Mouse (Mus musculus) midbrain, embryonic 13.5 days (tissue): ENCODE measurements at regions not wholly inside any gene's neighbourhood (a gene's known extent, or its start where the extent isn't known, plus 50 kb on each side); places are given as distances from the start of the nearest gene placed in this dataset.

Source experiments
- ATAC-seq: fragments of 200-750 bp; cut with Nextera tagmentation; 2 replicates; pipeline ENCODE4 v1.8.0; 2017; ENCODE audit warnings: mild to moderate bottlenecking, moderate TSS enrichment, moderate library complexity
- H3K27ac ChIP-seq: fragments of 300-500 bp; sonication (generic); 2 replicates; pipeline ENCODE4 v1.5.1; 2015; ENCODE audit warnings: inconsistent platforms, mild to moderate bottlenecking, moderate library complexity
- H3K27me3 ChIP-seq: fragments of 300-500 bp; sonication (generic); 2 replicates; pipeline ENCODE4 v1.6.1; 2015; ENCODE audit warnings: mild to moderate bottlenecking, inconsistent platforms
- H3K36me3 ChIP-seq: fragments of 300-500 bp; sonication (generic); 2 replicates; pipeline ENCODE4 v1.6.1; 2015; ENCODE audit warnings: mild to moderate bottlenecking, inconsistent platforms
- H3K4me1 ChIP-seq: fragments of 300-500 bp; sonication (generic); replicated peaks from 2 replicates; pipeline ENCODE4 v1.6.1; 2015; ENCODE audit warnings: inconsistent platforms
- H3K4me2 ChIP-seq: fragments of 300-500 bp; sonication (generic); replicated peaks from 2 replicates; pipeline ENCODE4 v1.6.1; 2015; ENCODE audit warnings: moderate library complexity, mild to moderate bottlenecking, inconsistent platforms
- H3K4me3 ChIP-seq: fragments of 300-500 bp; sonication (generic); replicated peaks from 2 replicates; pipeline ENCODE4 v1.5.1; 2015; ENCODE audit warnings: mild to moderate bottlenecking, inconsistent platforms
- H3K9ac ChIP-seq: fragments of 300-500 bp; sonication (generic); replicated peaks from 2 replicates; pipeline ENCODE4 v1.6.1; 2015; ENCODE audit warnings: mild to moderate bottlenecking, inconsistent platforms
- H3K9me3 ChIP-seq: fragments of 300-500 bp; sonication (generic); 2 replicates; pipeline ENCODE4 v1.6.1; 2016; ENCODE audit warnings: mild to moderate bottlenecking, inconsistent platforms
- WGBS: fragments of 180-500 bp; shearing (Covaris S2); methylation state at CpG from one replicate; pipeline ENCODE4 v1.1.7; 2015; 5-methylcytosine and 5-hydroxymethylcytosine counted together

DNA sequence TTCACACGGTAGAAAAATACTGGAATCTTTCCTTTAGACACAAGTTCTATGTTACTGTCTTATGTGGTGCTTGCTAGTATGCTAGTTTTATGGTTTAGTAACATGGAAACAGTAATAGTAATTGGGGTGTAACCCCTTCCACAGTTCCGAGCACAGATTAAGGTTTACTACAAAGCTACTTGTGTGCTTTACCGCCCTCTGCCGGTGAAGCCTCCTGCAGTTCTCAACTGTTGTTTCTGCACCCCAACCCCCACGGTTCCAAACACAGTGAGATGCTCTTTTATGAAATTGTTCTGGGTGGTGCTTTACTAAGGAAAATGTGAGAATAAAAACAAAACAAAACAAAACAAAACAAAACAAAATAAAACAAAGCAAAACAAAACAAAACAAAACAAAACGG, 234.3 kb downstream of the Hace1 start:
- ATAC-seq: no peak
- Histone ChIP-seq H3K4me2 (no peak overlapping the region), H3K9me3 (no peaks in the 10 kb centered on the region), H3K27ac (no peak overlapping the region), H3K27me3 (no peaks in the 10 kb centered on the region), H3K4me3 (no peak overlapping the region), H3K4me1 (peaks cover 9% of the 10 kb centered on the region), H3K36me3 (no peaks in the 10 kb centered on the region), H3K9ac (no peak overlapping the region)
- WGBS: 55% methylated on average over 6 of the region's 6 CpGs

- WGBS: 85% methylated on average over 2 of the region's 2 CpGs
- no peaks in the 10 kb centered on the region for H3K9me3 ChIP-seq
- H3K4me3 ChIP-seq: no peak overlapping the region
- H3K27me3 ChIP-seq: no peaks in the 10 kb centered on the region
- H3K9ac ChIP-seq: no peak overlapping the region
- no peaks in the 10 kb centered on the region for H3K4me1 ChIP-seq
- H3K36me3 ChIP-seq: no peaks in the 10 kb centered on the region
- no peak overlapping the region for H3K4me2 ChIP-seq
- no peak overlapping the region for H3K27ac ChIP-seq
- ATAC-seq: no peak
These were observed 236.2 kb downstream of the Hace1 start for GRCm38 (mm10) chr10:45813804-45814203.

DNA sequence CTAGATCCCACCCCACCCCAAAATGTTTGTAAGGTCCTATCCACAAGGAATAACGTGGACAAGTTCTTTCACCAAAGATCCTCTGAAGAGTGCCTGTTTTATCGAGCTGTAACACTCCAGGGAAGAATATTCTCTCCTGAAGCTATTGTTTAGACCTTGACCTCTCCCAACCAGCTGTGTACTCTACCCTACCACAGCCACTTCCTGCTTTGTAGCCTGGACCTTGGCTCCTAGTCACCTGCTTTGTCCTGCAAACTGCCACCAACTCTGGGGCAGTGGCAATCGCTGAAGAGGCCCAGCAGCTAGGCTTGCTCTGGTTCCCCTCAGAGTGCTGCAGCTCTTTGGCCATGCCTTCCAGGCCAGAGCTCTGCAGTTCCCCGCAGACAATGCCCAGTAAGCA, 239.1 kb downstream of the Hace1 start:
- ATAC-seq: no peak

GRCm38 (mm10) chr10:45820986-45821655, 243.5 kb downstream of the Hace1 start:
- H3K9ac ChIP-seq: no peak overlapping the region
- no peak for ATAC-seq
- no peaks in the 10 kb centered on the region for H3K4me1 ChIP-seq
- H3K36me3 ChIP-seq: no peaks in the 10 kb centered on the region
- no peak overlapping the region for H3K27ac ChIP-seq
- H3K27me3 ChIP-seq: no peaks in the 10 kb centered on the region
- 69% methylated on average over 8 of the region's 8 CpGs for WGBS
- no peak overlapping the region for H3K4me3 ChIP-seq
- H3K9me3 ChIP-seq: no peaks in the 10 kb centered on the region
- no peak overlapping the region for H3K4me2 ChIP-seq

More for the DNA sequence above, 239.1 kb downstream of the Hace1 start:
- Histone ChIP-seq H3K27me3 (no peaks in the 10 kb centered on the region), H3K36me3 (no peaks in the 10 kb centered on the region), H3K4me1 (no peaks in the 10 kb centered on the region), H3K4me2 (no peak overlapping the region), H3K9me3 (no peaks in the 10 kb centered on the region), H3K9ac (no peak overlapping the region), H3K4me3 (no peak overlapping the region), H3K27ac (no peak overlapping the region)
- 86% methylated on average over 4 of the region's 4 CpGs for WGBS

- H3K4me1 ChIP-seq: no peaks in the 10 kb centered on the region
- H3K9ac ChIP-seq: no peak overlapping the region
- no peaks in the 10 kb centered on the region for H3K27me3 ChIP-seq
- H3K4me3 ChIP-seq: no peak overlapping the region
- no peak overlapping the region for H3K4me2 ChIP-seq
- no peaks in the 10 kb centered on the region for H3K36me3 ChIP-seq
- no peak for ATAC-seq
- H3K9me3 ChIP-seq: no peaks in the 10 kb centered on the region
- H3K27ac ChIP-seq: no peak overlapping the region
- WGBS: 87% methylated on average over 1 of the region's 1 CpGs
These were observed 244.6 kb downstream of the Hace1 start for GRCm38 (mm10) chr10:45822251-45822650.

DNA sequence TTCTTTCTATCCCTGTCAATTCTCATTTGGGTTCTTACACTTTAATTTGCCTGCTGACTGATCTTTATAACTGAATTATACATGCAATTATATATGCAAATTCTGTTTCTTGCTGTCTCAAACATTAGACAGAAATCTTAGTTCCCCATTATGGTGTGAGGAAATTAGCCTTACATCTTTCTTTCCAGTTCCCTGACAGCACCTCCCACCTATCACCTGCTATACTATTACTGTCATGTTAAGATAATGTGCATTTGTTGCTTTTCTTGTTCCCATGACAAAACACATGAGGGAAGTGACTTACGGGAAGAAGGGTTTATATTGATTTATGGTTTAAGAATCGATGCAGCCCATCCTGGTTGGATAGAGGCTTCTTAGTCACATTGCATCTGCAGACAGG, 246.0 kb downstream of the Hace1 start:
- H3K9ac ChIP-seq: no peak overlapping the region
- ATAC-seq: no peak
- no peaks in the 10 kb centered on the region for H3K27me3 ChIP-seq
- no peak overlapping the region for H3K4me3 ChIP-seq
- H3K4me1 ChIP-seq: no peaks in the 10 kb centered on the region
- 89% methylated on average over 2 of the region's 2 CpGs for WGBS
- no peak overlapping the region for H3K4me2 ChIP-seq
- H3K36me3 ChIP-seq: no peaks in the 10 kb centered on the region
- H3K27ac ChIP-seq: no peak overlapping the region
- no peaks in the 10 kb centered on the region for H3K9me3 ChIP-seq

- no peaks in the 10 kb centered on the region for H3K27me3 ChIP-seq
- H3K4me3 ChIP-seq: no peak overlapping the region
- no peaks in the 10 kb centered on the region for H3K36me3 ChIP-seq
- H3K9ac ChIP-seq: no peak overlapping the region
- H3K27ac ChIP-seq: no peak overlapping the region
- 96% methylated on average over 2 of the region's 2 CpGs for WGBS
- H3K4me2 ChIP-seq: no peak overlapping the region
- H3K4me1 ChIP-seq: no peaks in the 10 kb centered on the region
- no peaks in the 10 kb centered on the region for H3K9me3 ChIP-seq
- no peak for ATAC-seq
These were observed 271.0 kb downstream of the Hace1 start for GRCm38 (mm10) chr10:45848654-45849053.

DNA sequence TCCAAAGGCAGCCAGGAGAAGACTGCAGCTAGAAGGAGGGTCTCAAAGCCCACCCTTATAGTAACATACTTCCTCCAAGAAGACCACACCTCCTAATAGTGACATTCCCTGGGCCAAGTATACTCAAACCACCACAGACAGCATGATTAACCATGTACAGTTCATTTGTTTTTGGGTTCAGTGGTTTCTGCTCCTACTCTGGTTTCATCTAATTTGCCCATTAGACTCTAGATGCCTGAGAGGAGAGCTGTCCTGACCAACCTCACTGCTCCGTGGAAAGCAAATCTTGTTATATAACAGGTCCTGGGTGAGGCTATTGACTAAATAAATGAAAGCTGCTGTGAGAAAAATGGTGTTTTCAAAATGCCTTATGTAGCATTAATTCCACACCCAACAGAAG, 272.2 kb downstream of the Hace1 start:
- ATAC-seq: no peak
- Histone ChIP-seq H3K9ac (no peak overlapping the region), H3K9me3 (no peaks in the 10 kb centered on the region), H3K4me2 (no peak overlapping the region), H3K27me3 (no peaks in the 10 kb centered on the region), H3K4me1 (no peaks in the 10 kb centered on the region), H3K4me3 (no peak overlapping the region), H3K36me3 (no peaks in the 10 kb centered on the region), H3K27ac (no peak overlapping the region)
- 86% methylated on average over 1 of the region's 1 CpGs for WGBS

DNA sequence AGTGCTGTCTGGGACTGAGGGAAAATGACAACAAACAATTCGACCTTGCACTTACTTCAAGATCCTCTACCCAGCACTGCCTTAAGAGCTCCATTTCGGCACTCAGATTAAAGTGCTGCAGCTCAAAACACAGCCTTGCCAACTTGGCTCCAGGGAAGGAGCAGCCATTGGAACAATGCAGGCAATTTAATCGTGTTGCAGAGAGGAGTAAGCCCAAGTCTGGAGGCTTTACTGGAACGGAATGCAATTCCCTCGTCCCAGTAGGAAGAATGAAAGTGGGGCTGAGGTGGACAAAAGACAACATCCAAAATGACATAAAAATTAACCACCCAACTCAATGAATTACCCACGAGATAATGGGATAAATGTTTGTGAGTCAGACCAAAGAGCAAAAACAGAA, 273.0 kb downstream of the Hace1 start:
- Histone ChIP-seq H3K9ac (no peak overlapping the region), H3K9me3 (no peaks in the 10 kb centered on the region), H3K27me3 (no peaks in the 10 kb centered on the region), H3K4me2 (no peak overlapping the region), H3K4me3 (no peak overlapping the region), H3K27ac (no peak overlapping the region), H3K4me1 (no peaks in the 10 kb centered on the region), H3K36me3 (no peaks in the 10 kb centered on the region)
- 35% methylated on average over 6 of the region's 6 CpGs for WGBS
- no peak for ATAC-seq

DNA sequence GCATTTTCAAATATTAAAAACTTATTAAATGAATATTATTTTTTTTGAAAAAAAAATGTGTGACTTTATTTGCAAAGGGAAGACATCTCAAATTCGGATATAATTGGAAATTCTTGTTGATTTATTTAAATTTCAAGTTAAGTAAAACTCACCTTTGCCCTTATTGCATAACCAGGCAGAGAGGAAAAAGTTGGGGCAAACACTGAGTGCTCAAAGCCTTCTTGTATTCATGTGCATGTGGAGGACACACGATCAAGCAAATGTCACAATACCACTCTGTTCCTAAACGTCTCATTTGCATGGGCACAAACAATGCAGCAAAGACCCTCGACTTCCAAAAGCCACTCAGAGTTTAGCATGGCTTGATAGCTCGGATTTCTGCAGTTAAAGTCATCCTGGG, 275.1 kb downstream of the Hace1 start:
- Histone ChIP-seq H3K9me3 (no peaks in the 10 kb centered on the region), H3K4me3 (no peak overlapping the region), H3K27ac (no peak overlapping the region), H3K9ac (no peak overlapping the region), H3K4me2 (no peak overlapping the region), H3K27me3 (no peaks in the 10 kb centered on the region), H3K4me1 (no peaks in the 10 kb centered on the region), H3K36me3 (no peaks in the 10 kb centered on the region)
- no peak for ATAC-seq
- WGBS: 53% methylated on average over 5 of the region's 5 CpGs

DNA sequence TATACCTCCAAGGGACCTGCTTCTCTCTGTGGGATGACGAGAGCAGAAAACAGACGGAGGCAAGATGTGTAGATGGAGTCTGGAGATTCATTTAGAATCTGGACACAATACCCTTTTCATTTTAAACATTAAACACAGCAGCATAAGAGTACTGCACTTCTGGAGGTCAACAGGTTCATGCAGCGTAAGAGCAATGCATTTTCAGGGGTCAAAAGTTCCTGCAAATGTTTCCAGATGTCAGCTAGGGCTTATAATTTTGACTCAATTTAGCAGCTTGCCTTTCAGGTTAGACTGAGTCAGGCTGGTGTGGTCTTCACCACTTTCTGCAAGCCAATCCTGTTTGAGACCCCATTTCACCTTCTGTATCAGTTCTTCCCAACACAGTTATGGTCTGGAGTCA, 277.9 kb downstream of the Hace1 start:
- H3K4me2 ChIP-seq: no peak overlapping the region
- H3K27ac ChIP-seq: no peak overlapping the region
- no peaks in the 10 kb centered on the region for H3K27me3 ChIP-seq
- no peak overlapping the region for H3K4me3 ChIP-seq
- H3K4me1 ChIP-seq: no peaks in the 10 kb centered on the region
- no peaks in the 10 kb centered on the region for H3K9me3 ChIP-seq
- ATAC-seq: no peak
- H3K9ac ChIP-seq: no peak overlapping the region
- H3K36me3 ChIP-seq: no peaks in the 10 kb centered on the region
- WGBS: 82% methylated on average over 3 of the region's 3 CpGs

DNA sequence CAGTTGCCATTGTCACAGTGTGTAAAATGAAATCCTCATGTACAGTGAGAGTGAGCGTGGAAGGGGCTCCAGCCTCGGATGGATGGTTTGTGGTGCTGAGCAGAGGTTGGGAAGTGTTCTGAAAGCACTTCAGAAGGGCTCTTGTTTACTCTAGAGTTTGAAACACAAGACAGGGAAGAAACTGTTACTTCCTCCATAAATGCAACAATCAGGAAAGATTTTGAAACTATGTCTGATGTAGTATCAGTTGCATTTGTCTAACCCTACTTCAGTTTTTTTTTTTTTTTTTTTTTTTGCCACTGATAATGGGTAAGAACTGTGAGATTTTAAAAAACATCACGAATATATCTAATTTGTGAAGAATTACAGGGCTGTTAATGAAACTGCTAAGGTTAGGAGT, 281.5 kb downstream of the Hace1 start:
- no peaks in the 10 kb centered on the region for H3K4me1 ChIP-seq
- H3K9ac ChIP-seq: no peak overlapping the region
- no peak overlapping the region for H3K4me2 ChIP-seq
- no peak for ATAC-seq
- H3K36me3 ChIP-seq: no peaks in the 10 kb centered on the region
- 76% methylated on average over 3 of the region's 3 CpGs for WGBS
- H3K4me3 ChIP-seq: no peak overlapping the region
- H3K9me3 ChIP-seq: no peaks in the 10 kb centered on the region
- no peaks in the 10 kb centered on the region for H3K27me3 ChIP-seq
- no peak overlapping the region for H3K27ac ChIP-seq

DNA sequence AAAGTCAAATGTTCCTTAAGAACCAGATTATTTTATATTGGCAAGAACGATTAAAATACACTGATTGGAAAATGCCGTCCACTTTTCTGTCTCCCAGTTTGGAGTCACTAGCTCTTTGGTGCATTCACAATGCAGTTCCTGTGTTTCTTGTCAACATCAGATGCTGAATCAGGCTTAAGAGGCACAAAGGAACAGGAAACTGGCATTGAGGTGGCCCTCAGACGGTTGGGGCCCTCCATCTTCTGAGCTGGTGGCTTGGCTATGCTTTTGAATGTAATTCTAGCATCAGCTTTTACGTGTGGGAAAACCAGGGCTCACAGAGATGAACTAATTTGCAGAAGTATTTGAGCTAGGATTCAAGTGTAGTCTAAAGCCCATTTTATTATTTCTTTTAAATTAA, 282.3 kb downstream of the Hace1 start:
- no peaks in the 10 kb centered on the region for H3K27me3 ChIP-seq

More for the DNA sequence above, 282.3 kb downstream of the Hace1 start:
- Histone ChIP-seq H3K4me3 (no peak overlapping the region), H3K36me3 (no peaks in the 10 kb centered on the region), H3K9me3 (no peaks in the 10 kb centered on the region), H3K27ac (no peak overlapping the region), H3K9ac (no peak overlapping the region), H3K4me1 (no peaks in the 10 kb centered on the region), H3K4me2 (no peak overlapping the region)
- no peak for ATAC-seq
- WGBS: 42% methylated on average over 4 of the region's 4 CpGs
